Mouse (Mus musculus): ENCODE results near the gene Olfr803. TPM values are rescaled to one million over a fixed set of nuclear protein-coding genes. Genes with fewer than 3 reads are reported as not detected.

Gene Olfr803
- polyA plus RNA-seq (2014; fragmentation: Nextera tagmentation; extraction: Ambion mirVana): not detected in 2 replicates

DNA sequence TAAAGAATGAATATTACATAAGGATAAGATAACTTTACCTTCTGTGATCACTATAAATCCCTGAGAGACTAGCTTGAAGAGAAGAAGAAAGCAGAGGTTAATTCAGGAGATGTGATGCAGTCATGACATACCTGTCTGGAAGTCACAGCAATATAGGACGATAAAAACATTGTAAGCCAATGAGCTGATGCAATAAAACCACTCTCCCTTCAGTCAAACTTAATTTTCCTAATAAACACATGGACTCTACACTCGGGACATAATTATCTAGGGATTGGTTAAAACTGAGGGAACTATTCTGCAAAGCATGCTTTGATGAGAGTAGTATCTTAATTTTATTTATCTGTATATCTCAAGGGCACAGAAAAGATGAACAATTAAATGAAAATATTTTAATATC lies at the start of gene Olfr803:
Gene Olfr803, minus strand, starts transcription at position 101 of the 400 bp plus-strand sequence.
- Histone ChIP-seq H3K27ac (ENCODE audit: low read depth, low read length) (no peak within 1 kb of the TSS), H3K36me3 (ENCODE audit: control insufficient read depth, insufficient read depth, low read length) (no peaks in the 10 kb centered on the region), H3K4me2 (replicated peaks; ENCODE audit: low read depth, low read length) (no peak within 1 kb of the TSS), H3K4me3 (ENCODE audit: low read depth, low read length) (no peak within 1 kb of the TSS), H3K27me3 (ENCODE audit: control insufficient read depth, insufficient read depth, low read length) (no peaks in the 10 kb centered on the region), H3K9ac (ENCODE audit: low read depth, low read length) (no peak within 1 kb of the TSS), H3K9me3 (ENCODE audit: control insufficient read depth, low read length) (no peaks in the 10 kb centered on the region), H3K4me1 (replicated peaks; ENCODE audit: control insufficient read depth, insufficient read depth, low read length) (no peaks in the 10 kb centered on the region)
- no peak for ATAC-seq (ENCODE audit: low FRiP score)
- 81% methylated on average over 2 of the region's 2 CpGs for WGBS
- DNase-seq (ENCODE audit: low spot score): no peak

DNA sequence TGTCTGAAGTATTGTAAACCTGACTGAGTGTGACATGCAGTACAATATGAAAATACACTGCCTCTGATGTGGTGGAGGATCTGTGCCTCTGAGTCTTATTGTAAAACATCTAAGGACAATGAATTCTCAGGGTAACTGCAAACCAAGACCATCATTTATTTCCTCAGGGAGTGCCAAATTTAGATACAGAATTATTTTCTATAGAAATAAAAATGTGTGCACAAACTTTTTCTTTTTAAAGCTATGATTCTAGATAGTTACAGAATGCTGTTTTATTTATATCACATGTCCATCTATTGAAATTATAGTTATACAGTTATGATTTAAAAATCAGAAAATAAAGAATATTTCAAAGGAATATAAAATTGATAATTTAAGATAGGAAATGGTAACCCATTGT lies 47.7 kb upstream of the Olfr803 start, which contains the start of gene Olfr806:
Gene Olfr806, minus strand, starts transcription at position 101 of the 400 bp plus-strand sequence.
- H3K4me3 ChIP-seq (ENCODE audit: low read depth, low read length): no peak within 1 kb of the TSS
- no peaks in the 10 kb centered on the region for H3K36me3 ChIP-seq (ENCODE audit: control insufficient read depth, insufficient read depth, low read length)
- H3K4me2 ChIP-seq (replicated peaks; ENCODE audit: low read depth, low read length): no peak within 1 kb of the TSS
- no peaks in the 10 kb centered on the region for H3K27me3 ChIP-seq (ENCODE audit: control insufficient read depth, insufficient read depth, low read length)
- no peak within 1 kb of the TSS for H3K27ac ChIP-seq (ENCODE audit: low read depth, low read length)
- no peaks in the 10 kb centered on the region for H3K4me1 ChIP-seq (replicated peaks; ENCODE audit: control insufficient read depth, insufficient read depth, low read length)
- H3K9ac ChIP-seq (ENCODE audit: low read depth, low read length): no peak within 1 kb of the TSS
- no peaks in the 10 kb centered on the region for H3K9me3 ChIP-seq (ENCODE audit: control insufficient read depth, low read length)
- no peak for DNase-seq (ENCODE audit: low spot score)
- ATAC-seq (ENCODE audit: low FRiP score): no peak

DNA sequence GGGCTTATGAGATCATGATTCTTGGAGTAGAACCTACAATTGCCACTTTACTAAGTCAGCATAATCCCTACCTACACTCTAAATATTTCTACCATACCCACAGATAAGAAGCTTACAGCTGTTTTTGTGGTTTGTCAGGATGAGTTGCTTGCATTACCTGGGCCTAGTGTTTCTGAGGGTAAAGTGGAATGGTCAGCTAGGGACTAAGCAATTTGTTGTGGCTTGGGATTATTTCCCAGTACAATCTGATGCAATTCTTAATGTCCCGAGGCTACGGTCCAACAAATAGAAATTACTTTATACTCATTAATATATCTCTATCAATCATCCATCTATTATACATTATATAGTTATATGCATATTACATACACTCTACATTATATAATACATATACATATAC lies 35.2 kb upstream of the Olfr803 start, which contains the start of gene Olfr805:
Gene Olfr805, minus strand, starts transcription at position 101 of the 400 bp plus-strand sequence.
- Histone ChIP-seq H3K9me3 (ENCODE audit: control insufficient read depth, low read length) (no peaks in the 10 kb centered on the region), H3K9ac (ENCODE audit: low read depth, low read length) (no peak within 1 kb of the TSS), H3K4me1 (replicated peaks; ENCODE audit: control insufficient read depth, insufficient read depth, low read length) (no peaks in the 10 kb centered on the region), H3K27ac (ENCODE audit: low read depth, low read length) (no peak within 1 kb of the TSS), H3K4me2 (replicated peaks; ENCODE audit: low read depth, low read length) (no peak within 1 kb of the TSS), H3K4me3 (ENCODE audit: low read depth, low read length) (no peak within 1 kb of the TSS), H3K36me3 (ENCODE audit: control insufficient read depth, insufficient read depth, low read length) (no peaks in the 10 kb centered on the region), H3K27me3 (ENCODE audit: control insufficient read depth, insufficient read depth, low read length) (no peaks in the 10 kb centered on the region)
- ATAC-seq (ENCODE audit: low FRiP score): no peak
- 98% methylated on average over 2 of the region's 2 CpGs for WGBS
- DNase-seq (ENCODE audit: low spot score): no peak

DNA sequence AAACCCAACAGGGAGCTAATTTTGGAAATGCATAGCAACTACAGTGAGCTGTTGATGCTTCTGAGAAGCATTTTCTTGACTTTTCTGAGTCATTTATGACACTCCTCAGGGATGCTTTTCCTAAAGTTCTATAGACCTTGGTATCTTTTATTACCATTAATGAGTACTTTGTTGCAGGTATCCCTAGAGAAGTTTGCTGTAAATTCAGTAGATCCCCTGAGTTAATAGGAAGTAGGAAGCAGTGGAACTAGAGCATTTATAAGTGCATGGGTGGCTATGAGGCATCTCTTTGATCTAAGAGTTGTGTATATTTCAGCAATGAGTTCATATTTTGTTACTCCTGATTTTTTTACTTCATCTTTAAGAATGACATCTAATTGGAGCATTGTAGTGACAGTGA lies 8.8 kb upstream of the Olfr803 start, which contains the start of gene Olfr804:
Gene Olfr804, plus strand, starts transcription at position 301 of the 400 bp plus-strand sequence.
- no peaks in the 10 kb centered on the region for H3K4me1 ChIP-seq (replicated peaks; ENCODE audit: control insufficient read depth, insufficient read depth, low read length)
- H3K4me3 ChIP-seq (ENCODE audit: low read depth, low read length): no peak within 1 kb of the TSS
- H3K27me3 ChIP-seq (ENCODE audit: control insufficient read depth, insufficient read depth, low read length): no peaks in the 10 kb centered on the region
- no peaks in the 10 kb centered on the region for H3K36me3 ChIP-seq (ENCODE audit: control insufficient read depth, insufficient read depth, low read length)
- no peak for ATAC-seq (ENCODE audit: low FRiP score)
- H3K4me2 ChIP-seq (replicated peaks; ENCODE audit: low read depth, low read length): no peak within 1 kb of the TSS
- DNase-seq (ENCODE audit: low spot score): no peak
- no peak within 1 kb of the TSS for H3K9ac ChIP-seq (ENCODE audit: low read depth, low read length)
- H3K9me3 ChIP-seq (ENCODE audit: control insufficient read depth, low read length): no peaks in the 10 kb centered on the region
- no peak within 1 kb of the TSS for H3K27ac ChIP-seq (ENCODE audit: low read depth, low read length)

DNA sequence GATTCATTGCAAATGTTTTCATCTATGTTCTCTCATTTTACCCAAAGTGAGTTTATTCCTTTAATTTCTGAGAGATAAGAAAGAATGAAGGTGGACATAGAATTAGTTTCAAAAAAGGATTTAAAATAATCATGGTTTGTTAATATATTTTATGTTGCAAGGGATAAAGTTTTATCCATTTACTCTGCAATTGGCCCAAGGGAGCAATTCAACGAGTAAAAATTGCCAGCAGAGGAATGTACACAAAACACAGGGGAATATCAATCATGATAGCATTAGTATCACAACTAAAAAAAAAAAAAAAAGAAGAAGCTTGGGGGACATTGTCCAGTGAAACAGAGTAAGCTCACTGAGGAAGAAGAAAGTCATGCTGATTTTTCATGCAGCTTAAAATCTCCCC lies 6.0 kb downstream of the Olfr803 start, which contains the start of gene Olfr802:
Gene Olfr802, minus strand, starts transcription at position 101 of the 400 bp plus-strand sequence.
- H3K27me3 ChIP-seq (ENCODE audit: control insufficient read depth, insufficient read depth, low read length): no peaks in the 10 kb centered on the region
- no peak within 1 kb of the TSS for H3K9ac ChIP-seq (ENCODE audit: low read depth, low read length)
- no peak within 1 kb of the TSS for H3K4me2 ChIP-seq (replicated peaks; ENCODE audit: low read depth, low read length)
- no peaks in the 10 kb centered on the region for H3K4me1 ChIP-seq (replicated peaks; ENCODE audit: control insufficient read depth, insufficient read depth, low read length)
- ATAC-seq (ENCODE audit: low FRiP score) (no peak), DNase-seq (ENCODE audit: low spot score) (no peak)
- no peaks in the 10 kb centered on the region for H3K36me3 ChIP-seq (ENCODE audit: control insufficient read depth, insufficient read depth, low read length)
- H3K27ac ChIP-seq (ENCODE audit: low read depth, low read length): no peak within 1 kb of the TSS
- no peaks in the 10 kb centered on the region for H3K9me3 ChIP-seq (ENCODE audit: control insufficient read depth, low read length)
- H3K4me3 ChIP-seq (ENCODE audit: low read depth, low read length): no peak within 1 kb of the TSS
- WGBS: 68% methylated on average over 1 of the region's 1 CpGs

DNA sequence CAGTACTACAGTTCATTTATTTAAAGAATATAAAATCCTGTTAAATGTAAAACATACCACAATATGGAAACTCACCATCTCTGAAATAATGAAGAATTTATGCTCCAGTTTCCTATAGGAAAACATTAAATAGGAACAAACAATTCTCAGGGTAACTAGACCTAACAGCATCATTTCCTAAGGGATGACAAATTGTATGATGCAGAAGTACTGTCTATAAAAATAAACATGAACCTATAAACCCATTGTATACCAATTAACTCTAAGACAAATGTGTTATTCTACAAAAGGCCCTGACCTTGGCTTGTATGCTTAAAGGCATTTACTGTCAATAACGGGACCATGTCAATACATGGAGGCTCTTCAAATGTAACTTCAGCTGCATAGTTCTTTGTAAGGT lies 20.3 kb downstream of the Olfr803 start, which contains the start of gene Olfr801:
Gene Olfr801, minus strand, starts transcription at position 101 of the 400 bp plus-strand sequence.
- no peaks in the 10 kb centered on the region for H3K27me3 ChIP-seq (ENCODE audit: control insufficient read depth, insufficient read depth, low read length)
- no peak within 1 kb of the TSS for H3K27ac ChIP-seq (ENCODE audit: low read depth, low read length)
- ATAC-seq (ENCODE audit: low FRiP score): no peak
- DNase-seq (ENCODE audit: low spot score): no peak
- no peaks in the 10 kb centered on the region for H3K36me3 ChIP-seq (ENCODE audit: control insufficient read depth, insufficient read depth, low read length)
- H3K4me2 ChIP-seq (replicated peaks; ENCODE audit: low read depth, low read length): no peak within 1 kb of the TSS
- WGBS: 84% methylated on average over 1 of the region's 1 CpGs
- no peak within 1 kb of the TSS for H3K4me3 ChIP-seq (ENCODE audit: low read depth, low read length)
- no peaks in the 10 kb centered on the region for H3K4me1 ChIP-seq (replicated peaks; ENCODE audit: control insufficient read depth, insufficient read depth, low read length)
- no peaks in the 10 kb centered on the region for H3K9me3 ChIP-seq (ENCODE audit: control insufficient read depth, low read length)
- no peak within 1 kb of the TSS for H3K9ac ChIP-seq (ENCODE audit: low read depth, low read length)

DNA sequence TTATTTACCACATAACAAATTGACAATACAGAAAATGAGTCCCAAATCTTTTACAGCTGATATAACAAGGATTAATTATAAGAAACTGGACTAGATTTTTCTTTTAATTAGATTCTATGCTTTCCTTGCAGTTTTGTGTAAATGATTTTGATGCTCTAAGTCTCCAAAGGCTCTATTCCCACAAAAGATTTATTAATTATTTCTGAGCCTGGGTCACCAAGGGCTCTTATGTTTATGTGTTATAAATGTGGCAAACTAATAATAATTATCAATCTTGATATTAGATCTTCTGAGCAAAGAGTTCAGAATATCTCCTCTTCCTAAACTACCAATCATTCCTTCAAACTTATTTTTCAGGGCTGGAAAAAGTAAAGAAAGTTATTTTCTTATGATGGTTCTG lies 36.7 kb downstream of the Olfr803 start, which contains the start of gene Olfr800:
Gene Olfr800, plus strand, starts transcription at position 301 of the 400 bp plus-strand sequence.
- H3K27ac ChIP-seq (ENCODE audit: low read depth, low read length): no peak within 1 kb of the TSS

DNA sequence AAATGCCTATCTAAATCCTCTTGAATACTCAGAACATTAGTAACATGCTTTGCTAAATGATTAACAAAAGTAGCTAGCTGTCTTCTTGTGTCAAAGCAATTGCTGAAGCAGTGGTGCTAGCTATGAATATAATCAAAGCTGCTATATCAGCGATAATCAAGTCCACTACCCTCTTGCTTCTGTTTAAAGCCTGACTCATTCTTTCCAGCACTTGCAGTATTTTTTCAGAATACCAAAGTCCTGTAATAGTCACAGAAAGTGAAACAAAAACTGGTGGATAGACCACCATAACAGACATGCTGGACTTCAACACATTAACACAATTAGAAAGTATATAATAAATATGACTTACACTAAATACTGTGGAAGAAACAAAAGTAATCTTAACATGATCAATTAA lies 42.3 kb downstream of the Olfr803 start:
- H3K4me1 ChIP-seq (replicated peaks; ENCODE audit: control insufficient read depth, insufficient read depth, low read length): no peaks in the 10 kb centered on the region
- no peak overlapping the region for H3K4me2 ChIP-seq (replicated peaks; ENCODE audit: low read depth, low read length)
- no peak overlapping the region for H3K27ac ChIP-seq (ENCODE audit: low read depth, low read length)
- 85% methylated on average over 1 of the region's 1 CpGs for WGBS
- H3K4me3 ChIP-seq (ENCODE audit: low read depth, low read length): no peak overlapping the region
- no peaks in the 10 kb centered on the region for H3K36me3 ChIP-seq (ENCODE audit: control insufficient read depth, insufficient read depth, low read length)
- no peak overlapping the region for H3K9ac ChIP-seq (ENCODE audit: low read depth, low read length)
- no peaks in the 10 kb centered on the region for H3K27me3 ChIP-seq (ENCODE audit: control insufficient read depth, insufficient read depth, low read length)
- DNase-seq (ENCODE audit: low spot score) (no peak), ATAC-seq (ENCODE audit: low FRiP score) (no peak)
- no peaks in the 10 kb centered on the region for H3K9me3 ChIP-seq (ENCODE audit: control insufficient read depth, low read length)

More for the DNA sequence above, 36.7 kb downstream of the Olfr803 start, which contains the start of gene Olfr800:
- Histone ChIP-seq H3K27me3 (ENCODE audit: control insufficient read depth, insufficient read depth, low read length) (no peaks in the 10 kb centered on the region), H3K9me3 (ENCODE audit: control insufficient read depth, low read length) (no peaks in the 10 kb centered on the region), H3K4me3 (ENCODE audit: low read depth, low read length) (no peak within 1 kb of the TSS), H3K4me1 (replicated peaks; ENCODE audit: control insufficient read depth, insufficient read depth, low read length) (no peaks in the 10 kb centered on the region), H3K4me2 (replicated peaks; ENCODE audit: low read depth, low read length) (no peak within 1 kb of the TSS), H3K9ac (ENCODE audit: low read depth, low read length) (no peak within 1 kb of the TSS), H3K36me3 (ENCODE audit: control insufficient read depth, insufficient read depth, low read length) (no peaks in the 10 kb centered on the region)
- DNase-seq (ENCODE audit: low spot score): no peak
- no peak for ATAC-seq (ENCODE audit: low FRiP score)

Data from hindbrain, embryonic 11.5 days (tissue).